Mouse (Mus musculus) hindbrain, embryonic 13.5 days (tissue): ENCODE results near the gene Tmem9. TPM values are rescaled to one million over a fixed set of nuclear protein-coding genes. Genes with fewer than 3 reads are reported as not detected.

Experiments used
- ATAC-seq: fragments of 200-750 bp; cut with Nextera tagmentation; 2 replicates; pipeline ENCODE4 v1.8.0; 2017; ENCODE audit warnings: moderate TSS enrichment; ENCODE audit not compliant: low FRiP score
- H3K27ac ChIP-seq: fragments of 300-500 bp; sonication (generic); 2 replicates; pipeline ENCODE4 v1.5.1; 2015; ENCODE audit warnings: inconsistent platforms, mild to moderate bottlenecking, moderate library complexity
- H3K27me3 ChIP-seq: fragments of 300-500 bp; sonication (generic); 2 replicates; pipeline ENCODE4 v1.6.1; 2015; ENCODE audit warnings: mild to moderate bottlenecking, inconsistent platforms
- H3K36me3 ChIP-seq: fragments of 300-500 bp; sonication (generic); 2 replicates; pipeline ENCODE4 v1.6.1; 2015; ENCODE audit warnings: mild to moderate bottlenecking, inconsistent platforms
- H3K4me1 ChIP-seq: fragments of 300-500 bp; sonication (generic); replicated peaks from 2 replicates; pipeline ENCODE4 v1.6.1; 2015; ENCODE audit warnings: inconsistent platforms
- H3K4me2 ChIP-seq: fragments of 300-500 bp; sonication (generic); 2 replicates; pipeline ENCODE4 v1.6.1; 2015; ENCODE audit warnings: inconsistent platforms, mild to moderate bottlenecking, moderate library complexity
- H3K4me3 ChIP-seq: fragments of 300-500 bp; sonication (generic); 2 replicates; pipeline ENCODE4 v1.5.1; 2015; ENCODE audit warnings: mild to moderate bottlenecking, inconsistent platforms
- H3K9ac ChIP-seq: fragments of 300-500 bp; sonication (generic); 2 replicates; pipeline ENCODE4 v1.6.1; 2015; ENCODE audit warnings: mild to moderate bottlenecking, inconsistent platforms
- H3K9me3 ChIP-seq: fragments of 300-500 bp; sonication (generic); 2 replicates; pipeline ENCODE4 v1.6.1; 2016; ENCODE audit warnings: inconsistent platforms
- WGBS: fragments of 180-500 bp; shearing (Covaris S2); methylation state at CpG from one replicate; pipeline ENCODE4 v1.1.7; 2015; 5-methylcytosine and 5-hydroxymethylcytosine counted together
- polyA plus RNA-seq: library from polyadenylated mRNA; unstranded; fragments of >200 nt; fragmentation: Nextera tagmentation; extraction: Ambion mirVana; gene quantifications from 2 replicates; pipeline ENCODE4 v1.2.1, GENCODE M21; 2015

Gene Tmem9
- polyA plus RNA-seq, 1 experiment from 2014 or later = 149 TPM

DNA sequence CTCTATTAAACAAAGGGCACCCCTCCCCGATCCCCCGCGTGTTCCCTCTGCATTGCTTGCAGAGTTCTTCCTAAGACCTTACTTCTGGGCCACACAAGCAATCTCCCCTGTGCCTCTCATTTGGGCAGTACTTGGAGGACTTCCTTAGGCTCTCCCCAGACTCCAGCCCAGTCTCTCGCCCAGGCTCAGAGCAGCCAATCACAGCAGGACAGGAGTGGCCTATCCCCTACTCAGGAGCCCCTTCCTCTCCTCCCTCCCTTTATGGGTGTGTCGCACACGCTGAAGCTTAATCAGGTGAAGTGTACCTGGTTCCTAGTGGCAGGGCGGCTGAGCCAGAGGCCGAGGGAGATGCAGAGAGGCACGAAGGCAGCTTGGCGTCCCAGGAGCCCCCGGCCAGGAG lies 32.5 kb downstream of the Tmem9 start:
- Histone ChIP-seq H3K9me3 (no peaks in the 10 kb centered on the region), H3K9ac (no peak overlapping the region), H3K27ac (no peak overlapping the region), H3K36me3 (peaks cover 10% of the 10 kb centered on the region), H3K4me3 (no peak overlapping the region), H3K27me3 (peaks cover 29% of the 10 kb centered on the region), H3K4me1 (peaks cover 18% of the 10 kb centered on the region), H3K4me2 (no peak overlapping the region)
- no peak for ATAC-seq
- 26% methylated on average over 11 of the region's 11 CpGs for WGBS

DNA sequence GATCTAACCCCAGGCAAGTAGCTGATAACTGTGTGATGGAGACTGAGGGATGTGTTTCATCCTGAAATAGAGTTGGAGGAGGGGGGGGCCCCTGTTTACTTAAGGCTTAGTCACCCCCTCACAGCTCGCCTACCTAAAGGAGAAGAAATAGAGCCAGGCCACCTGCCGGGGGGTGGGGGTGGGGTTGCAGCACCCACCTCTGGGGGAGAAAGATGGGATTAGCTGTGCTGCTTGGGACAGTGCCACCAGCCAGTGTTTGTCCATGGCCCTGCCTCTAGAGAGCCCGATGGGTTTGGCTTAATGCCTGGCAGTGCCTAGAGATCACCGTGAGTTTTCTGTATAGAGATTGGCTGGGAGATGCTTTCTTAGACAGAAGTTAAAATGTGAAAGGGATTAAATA lies 32.9 kb downstream of the Tmem9 start:
- H3K36me3 ChIP-seq = peaks cover 5% of the 10 kb centered on the region; the same call in 1 of the 2 replicates
- no peak for ATAC-seq
- H3K27me3 ChIP-seq = peaks cover 29% of the 10 kb centered on the region
- H3K4me1 ChIP-seq = peaks cover 18% of the 10 kb centered on the region
- WGBS = 34% methylated on average over 4 of the region's 4 CpGs
- H3K27ac ChIP-seq = no peak overlapping the region
- H3K4me2 ChIP-seq = no peak overlapping the region
- H3K4me3 ChIP-seq = no peak overlapping the region
- no peaks in the 10 kb centered on the region for H3K9me3 ChIP-seq
- H3K9ac ChIP-seq = no peak overlapping the region

DNA sequence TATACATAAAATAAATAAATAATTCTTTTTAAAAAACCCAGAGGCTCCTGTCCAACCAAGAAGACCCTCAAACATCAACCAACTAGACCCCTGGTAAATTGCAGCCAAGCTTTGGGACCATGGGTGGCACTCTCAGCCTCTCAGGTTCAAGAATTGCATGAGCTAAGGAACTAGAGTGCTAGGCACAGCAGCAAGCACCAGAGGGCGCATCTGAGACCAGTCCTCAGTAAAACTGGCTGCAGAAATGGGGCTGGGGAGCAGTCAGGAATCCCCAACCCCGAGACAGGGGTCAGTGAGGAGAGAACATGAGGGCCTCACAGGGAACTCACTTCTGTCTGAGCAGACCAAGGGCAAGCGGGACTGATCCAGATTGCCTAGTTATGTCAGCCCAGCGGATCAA lies 37.8 kb downstream of the Tmem9 start:
- WGBS = 7% methylated on average over 4 of the region's 4 CpGs
- H3K9me3 ChIP-seq = no peaks in the 10 kb centered on the region
- no peak overlapping the region for H3K9ac ChIP-seq
- H3K4me3 ChIP-seq = no peak overlapping the region
- peaks cover 46% of the 10 kb centered on the region for H3K27me3 ChIP-seq
- H3K4me2 ChIP-seq = no peak overlapping the region
- ATAC-seq = no peak
- no peak overlapping the region for H3K27ac ChIP-seq
- peaks cover 16% of the 10 kb centered on the region for H3K4me1 ChIP-seq
- no peaks in the 10 kb centered on the region for H3K36me3 ChIP-seq

DNA sequence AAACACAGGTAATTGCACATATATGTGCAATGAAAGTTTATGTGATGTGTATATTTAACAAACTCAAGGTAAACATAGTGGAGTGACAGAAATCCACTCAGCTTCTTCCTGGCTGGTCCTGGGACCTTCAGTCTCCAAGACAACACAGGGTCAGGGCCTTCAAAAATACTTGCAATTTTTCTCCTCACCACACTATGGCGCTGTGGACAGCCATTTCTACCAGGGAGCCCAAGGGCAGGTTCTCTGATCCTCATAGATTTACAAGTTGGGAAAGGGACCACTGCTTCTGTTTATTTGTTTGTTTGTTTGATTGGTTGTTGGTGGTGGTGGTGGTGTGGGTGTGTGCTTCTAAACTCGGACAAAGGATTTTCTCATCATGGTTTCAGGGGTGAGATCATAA lies 39.5 kb downstream of the Tmem9 start:
- Histone ChIP-seq H3K9me3 (no peaks in the 10 kb centered on the region), H3K27ac (no peak overlapping the region), H3K4me3 (no peak overlapping the region), H3K9ac (no peak overlapping the region), H3K4me1 (peaks cover 11% of the 10 kb centered on the region), H3K36me3 (no peaks in the 10 kb centered on the region), H3K4me2 (no peak overlapping the region), H3K27me3 (peaks cover 57% of the 10 kb centered on the region)
- 9% methylated on average over 2 of the region's 2 CpGs for WGBS
- ATAC-seq = no peak

DNA sequence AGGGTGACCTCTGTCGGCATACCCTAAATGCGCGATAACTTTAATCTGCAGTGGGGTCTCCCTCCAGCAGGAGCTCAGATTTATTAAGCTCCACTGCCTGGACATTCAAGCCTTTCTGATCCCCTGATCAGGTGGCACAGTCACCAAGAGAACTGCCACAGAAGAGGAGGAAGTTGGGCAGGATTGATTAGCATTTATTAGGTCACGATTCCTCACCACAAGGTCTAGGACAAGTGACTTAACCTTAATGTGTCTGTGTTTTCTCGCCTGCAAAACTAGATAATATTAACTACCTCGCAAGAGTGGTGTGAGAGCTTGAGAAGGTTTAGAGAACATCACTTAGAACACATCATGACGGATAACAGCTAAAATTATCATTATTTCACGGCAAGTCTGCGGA lies 39.9 kb downstream of the Tmem9 start:
- Histone ChIP-seq H3K27me3 (peaks cover 59% of the 10 kb centered on the region), H3K27ac (no peak overlapping the region), H3K9ac (no peak overlapping the region), H3K4me3 (no peak overlapping the region), H3K36me3 (no peaks in the 10 kb centered on the region), H3K4me2 (no peak overlapping the region), H3K9me3 (no peaks in the 10 kb centered on the region), H3K4me1 (peaks cover 11% of the 10 kb centered on the region)
- WGBS = 81% methylated on average over 9 of the region's 9 CpGs
- ATAC-seq = no peak

DNA sequence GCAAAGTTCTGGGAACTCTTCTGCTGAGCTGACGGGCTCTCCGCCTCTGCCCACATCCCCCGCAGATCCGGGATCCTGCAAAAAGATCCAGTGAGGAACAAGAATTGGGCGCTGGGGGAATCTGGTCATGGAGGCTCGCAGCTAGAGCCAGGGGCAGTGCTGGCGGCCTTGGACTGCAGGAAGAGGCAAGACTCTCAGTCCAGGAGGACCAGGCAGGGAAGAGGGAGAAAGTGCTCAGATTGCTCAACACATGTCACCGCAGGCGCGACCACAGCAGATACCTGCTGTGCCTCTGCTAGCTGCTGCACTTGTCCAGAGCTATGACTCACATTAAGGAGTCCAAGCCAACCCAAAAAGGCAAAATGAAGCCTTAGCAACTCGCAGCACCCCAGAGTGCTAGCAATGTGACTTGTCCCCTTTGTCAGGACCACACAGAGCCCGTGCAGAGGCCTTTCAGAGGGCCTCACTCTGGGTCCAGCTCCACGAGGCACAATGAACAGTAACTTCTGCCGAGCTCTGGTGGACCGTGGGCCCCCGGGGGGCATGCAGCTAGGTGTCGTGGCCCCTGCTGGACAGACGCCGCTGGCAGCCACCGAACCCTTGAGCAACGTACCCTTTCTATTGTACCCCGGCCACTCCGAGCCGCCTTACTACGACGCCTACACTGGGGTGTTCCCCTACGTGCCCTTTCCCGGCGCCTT lies 42.5 kb downstream of the Tmem9 start, which contains the start of gene Ascl5:
Ascl5 (plus strand) TSS at position 493 of the 701 bp plus-strand sequence.
- Histone ChIP-seq H3K4me3 (peak within 1 kb of the TSS; percentile 41), H3K9me3 (no peaks in the 10 kb centered on the region), H3K4me1 (peaks cover 11% of the 10 kb centered on the region), H3K4me2 (peak within 1 kb of the TSS; percentile 58), H3K9ac (peak within 1 kb of the TSS; percentile 63), H3K36me3 (no peaks in the 10 kb centered on the region), H3K27me3 (peaks cover 59% of the 10 kb centered on the region), H3K27ac (no peak within 1 kb of the TSS)
- ATAC-seq = peak; percentile 4; the same call in 1 of the 2 replicates
- 20% methylated on average over 29 of the region's 29 CpGs for WGBS

DNA sequence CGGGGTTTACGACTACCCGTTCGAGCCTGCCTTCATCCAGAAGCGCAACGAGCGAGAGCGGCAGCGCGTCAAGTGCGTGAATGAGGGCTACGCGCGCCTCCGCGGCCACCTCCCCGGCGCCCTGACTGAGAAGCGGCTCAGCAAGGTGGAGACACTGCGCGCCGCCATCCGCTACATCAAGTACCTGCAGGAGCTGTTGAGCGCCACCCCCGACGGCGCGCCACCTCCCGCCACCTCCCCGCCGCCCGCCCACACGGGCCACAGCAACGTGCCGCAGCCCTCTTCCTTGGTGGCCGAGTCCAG lies 43.0 kb downstream of the Tmem9 start:
- H3K36me3 ChIP-seq = no peaks in the 10 kb centered on the region
- H3K27me3 ChIP-seq = peaks cover 59% of the 10 kb centered on the region
- no peaks in the 10 kb centered on the region for H3K9me3 ChIP-seq
- peaks cover 14% of the 10 kb centered on the region for H3K4me1 ChIP-seq
- peak overlapping the region; percentile 58 for H3K4me2 ChIP-seq
- no peak overlapping the region for H3K27ac ChIP-seq
- H3K9ac ChIP-seq = peak overlapping the region; percentile 63
- peak overlapping the region; percentile 41 for H3K4me3 ChIP-seq
- WGBS = under 1% methylated on average over 36 of the region's 36 CpGs
- peak; percentile 48 for ATAC-seq

DNA sequence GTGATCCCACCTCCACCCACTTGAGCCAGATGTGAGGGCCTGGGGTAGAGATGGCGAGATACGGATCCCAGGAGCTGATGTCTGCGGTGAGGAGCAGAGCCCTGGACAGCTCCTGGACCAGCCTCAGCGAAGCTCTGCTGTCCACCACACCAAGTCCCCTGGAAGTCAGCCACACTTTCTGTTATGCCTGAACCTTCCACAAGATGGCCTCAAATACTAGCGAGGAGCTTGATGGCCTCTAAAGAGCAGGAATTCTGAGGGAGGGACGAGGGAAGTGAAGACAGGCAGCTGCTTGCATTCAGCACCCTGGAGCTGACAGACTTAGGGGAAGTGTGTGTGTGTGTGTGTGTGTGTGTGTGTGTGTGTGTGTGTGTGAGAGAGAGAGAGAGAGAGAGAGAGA lies 43.5 kb downstream of the Tmem9 start:
- ATAC-seq = peak; percentile 62
- Histone ChIP-seq H3K27ac (no peak overlapping the region), H3K4me1 (peaks cover 19% of the 10 kb centered on the region), H3K27me3 (peaks cover 59% of the 10 kb centered on the region), H3K36me3 (no peaks in the 10 kb centered on the region), H3K4me2 (peak overlapping the region; percentile 58), H3K9ac (no peak overlapping the region), H3K9me3 (no peaks in the 10 kb centered on the region), H3K4me3 (peak overlapping the region; percentile 41)
- 2% methylated on average over 6 of the region's 6 CpGs for WGBS

DNA sequence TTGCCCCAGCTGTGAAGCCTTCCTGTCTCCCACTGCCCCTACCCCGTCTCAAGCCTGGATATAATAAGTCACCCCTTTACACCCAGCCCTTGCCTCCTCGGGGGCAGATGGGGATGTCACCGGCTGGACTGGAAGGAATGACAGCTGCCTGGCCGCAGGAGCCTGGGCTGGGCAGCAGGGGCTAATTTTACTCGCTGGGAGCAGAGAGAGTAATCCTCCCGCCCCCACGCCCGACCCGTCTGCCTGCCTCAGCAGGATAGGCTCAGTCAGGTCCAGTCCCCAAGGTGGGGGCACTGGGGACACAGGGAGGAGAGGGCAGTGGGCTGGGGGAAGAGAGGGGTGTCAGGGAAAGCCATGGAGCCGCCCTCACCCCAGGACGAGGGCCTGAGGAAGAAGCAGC lies 44.6 kb downstream of the Tmem9 start, which contains the start of gene Cacna1s:
Cacna1s (plus strand) TSS at position 204 of the 400 bp plus-strand sequence.
- peaks cover 52% of the 10 kb centered on the region for H3K27me3 ChIP-seq
- H3K36me3 ChIP-seq = no peaks in the 10 kb centered on the region
- H3K9me3 ChIP-seq = no peaks in the 10 kb centered on the region
- H3K4me3 ChIP-seq = no peak within 1 kb of the TSS
- no peak for ATAC-seq
- 40% methylated on average over 11 of the region's 11 CpGs for WGBS
- no peak within 1 kb of the TSS for H3K4me2 ChIP-seq
- peak within 1 kb of the TSS; percentile 24; the same call in 1 of the 2 replicates for H3K9ac ChIP-seq
- H3K27ac ChIP-seq = no peak within 1 kb of the TSS
- peaks cover 23% of the 10 kb centered on the region for H3K4me1 ChIP-seq

DNA sequence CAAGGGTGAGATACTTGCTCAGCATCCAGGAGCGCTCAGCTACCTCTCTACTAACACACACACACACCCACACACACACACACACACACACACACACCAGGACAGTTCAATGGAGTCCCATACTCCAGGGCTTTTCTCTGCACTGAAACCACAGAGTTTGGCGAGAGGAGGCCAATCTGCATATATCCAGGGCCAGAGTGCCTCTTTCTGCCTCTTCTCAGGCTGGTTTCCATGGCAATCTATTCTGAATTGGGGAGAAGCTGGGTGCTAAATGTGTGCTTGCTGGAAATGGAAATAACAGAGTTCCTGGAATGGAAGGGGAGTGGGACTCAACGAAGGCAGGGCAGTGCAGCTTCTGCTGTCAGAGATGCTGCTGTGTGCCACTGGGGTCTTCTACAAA lies 47.8 kb downstream of the Tmem9 start:
- no peak overlapping the region for H3K4me3 ChIP-seq
- H3K4me1 ChIP-seq = peaks cover 19% of the 10 kb centered on the region
- H3K27me3 ChIP-seq = peaks cover 28% of the 10 kb centered on the region
- H3K9ac ChIP-seq = no peak overlapping the region
- ATAC-seq = no peak
- no peaks in the 10 kb centered on the region for H3K36me3 ChIP-seq
- no peak overlapping the region for H3K4me2 ChIP-seq
- no peaks in the 10 kb centered on the region for H3K9me3 ChIP-seq
- 40% methylated on average over 3 of the region's 3 CpGs for WGBS
- no peak overlapping the region for H3K27ac ChIP-seq

DNA sequence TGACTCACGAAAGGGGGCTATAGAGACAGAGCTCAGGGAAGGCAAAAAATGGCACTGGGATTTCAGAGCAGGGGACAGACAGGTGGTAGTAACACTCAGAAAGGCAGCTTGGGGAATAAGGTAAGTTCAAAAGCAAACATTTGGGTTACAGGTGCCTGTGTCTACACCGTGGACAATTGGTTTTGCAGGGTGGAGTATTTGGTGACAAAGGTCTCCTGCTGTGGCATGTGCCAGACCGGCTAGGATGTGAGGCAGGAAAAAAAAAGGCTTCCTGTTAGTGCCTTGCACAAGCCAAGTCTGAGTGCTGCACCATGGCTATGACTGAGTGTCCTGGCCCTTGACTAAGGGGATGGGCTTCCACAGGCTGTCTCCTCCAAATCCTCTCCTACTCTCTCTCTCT lies 50.6 kb downstream of the Tmem9 start:
- Histone ChIP-seq H3K9ac (no peak overlapping the region), H3K4me2 (no peak overlapping the region), H3K4me1 (peaks cover 22% of the 10 kb centered on the region; the same call in 1 of the 2 replicates), H3K9me3 (no peaks in the 10 kb centered on the region), H3K4me3 (no peak overlapping the region), H3K27ac (no peak overlapping the region), H3K36me3 (no peaks in the 10 kb centered on the region), H3K27me3 (peaks cover 3% of the 10 kb centered on the region)
- WGBS = 47% methylated on average over 3 of the region's 3 CpGs
- no peak for ATAC-seq

DNA sequence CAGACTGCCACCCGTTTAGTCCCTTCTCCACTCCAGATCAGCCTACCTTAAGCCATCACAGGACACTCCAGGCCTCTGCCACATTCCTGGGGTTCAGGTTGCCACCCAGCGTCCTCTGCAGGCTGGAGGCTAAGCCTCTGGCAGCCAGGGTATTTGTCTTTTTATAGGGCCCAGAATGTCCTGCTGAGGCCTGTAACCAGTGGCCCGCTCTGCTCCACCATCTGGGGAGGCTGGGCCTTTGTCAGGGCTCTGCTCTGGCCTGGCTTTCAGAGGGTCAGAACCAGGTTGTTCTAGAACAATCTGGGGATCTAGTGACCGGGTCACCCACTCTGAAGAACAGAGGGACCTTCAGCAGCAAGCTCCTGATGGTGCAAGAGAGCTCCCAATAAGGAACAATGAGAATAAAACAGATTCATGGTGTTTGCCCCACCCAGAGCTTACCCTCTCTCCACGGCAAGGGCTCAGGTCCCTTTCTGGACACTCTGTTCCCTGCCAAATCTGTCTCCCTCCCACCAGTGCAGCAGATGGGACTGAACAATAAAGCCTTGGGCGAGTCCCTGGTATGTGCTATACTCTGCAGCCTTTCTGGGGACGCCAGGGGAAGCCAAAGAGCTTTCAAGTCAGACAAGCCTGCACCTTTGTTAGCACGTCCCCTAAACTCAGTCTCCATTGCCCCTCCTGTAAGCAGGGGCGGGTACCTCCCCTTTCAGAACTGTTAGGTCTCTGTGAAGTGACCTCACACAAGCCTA lies 53.3 kb downstream of the Tmem9 start:
- peak; percentile 55; the same call in 1 of the 2 replicates for ATAC-seq
- 54% methylated on average over 9 of the region's 9 CpGs for WGBS
- no peak overlapping the region for H3K27ac ChIP-seq

More for the DNA sequence above, 53.3 kb downstream of the Tmem9 start:
- H3K9ac ChIP-seq = no peak overlapping the region
- H3K27me3 ChIP-seq = no peaks in the 10 kb centered on the region
- H3K4me3 ChIP-seq = no peak overlapping the region
- no peaks in the 10 kb centered on the region for H3K9me3 ChIP-seq
- no peaks in the 10 kb centered on the region for H3K36me3 ChIP-seq
- H3K4me1 ChIP-seq = 0 out of 2 replicates have a peak, but pooled peaks cover 16% of the 10 kb centered on the region
- H3K4me2 ChIP-seq = no peak overlapping the region
